Mouse (Mus musculus) large intestine, adult 2 months (tissue): ENCODE results near the gene Zfp467. TPM values are rescaled to one million over a fixed set of nuclear protein-coding genes. Genes with fewer than 3 reads are reported as not detected.

ENCODE experiments used
- DNase-seq: peaks from one replicate; pipeline ENCODE4 v3.0.0-alpha.2; 2012; ENCODE audit warnings: low read depth, low spot score
- WGBS: fragments of 180-500 bp; shearing (Covaris S2); methylation state at CpG from one replicate; pipeline ENCODE4 v1.1.7; 2018; 5-methylcytosine and 5-hydroxymethylcytosine counted together
- polyA plus RNA-seq: library from polyadenylated mRNA; depleted of rRNA; stranded (reverse); fragments of >200 nt; gene quantifications from 2 replicates; pipeline ENCODE4 v1.2.3, GENCODE M21; 2012; rRNA removed

Gene Zfp467
- polyA plus RNA-seq, result 13.2 and 19.4 TPM in 2 replicates

DNA sequence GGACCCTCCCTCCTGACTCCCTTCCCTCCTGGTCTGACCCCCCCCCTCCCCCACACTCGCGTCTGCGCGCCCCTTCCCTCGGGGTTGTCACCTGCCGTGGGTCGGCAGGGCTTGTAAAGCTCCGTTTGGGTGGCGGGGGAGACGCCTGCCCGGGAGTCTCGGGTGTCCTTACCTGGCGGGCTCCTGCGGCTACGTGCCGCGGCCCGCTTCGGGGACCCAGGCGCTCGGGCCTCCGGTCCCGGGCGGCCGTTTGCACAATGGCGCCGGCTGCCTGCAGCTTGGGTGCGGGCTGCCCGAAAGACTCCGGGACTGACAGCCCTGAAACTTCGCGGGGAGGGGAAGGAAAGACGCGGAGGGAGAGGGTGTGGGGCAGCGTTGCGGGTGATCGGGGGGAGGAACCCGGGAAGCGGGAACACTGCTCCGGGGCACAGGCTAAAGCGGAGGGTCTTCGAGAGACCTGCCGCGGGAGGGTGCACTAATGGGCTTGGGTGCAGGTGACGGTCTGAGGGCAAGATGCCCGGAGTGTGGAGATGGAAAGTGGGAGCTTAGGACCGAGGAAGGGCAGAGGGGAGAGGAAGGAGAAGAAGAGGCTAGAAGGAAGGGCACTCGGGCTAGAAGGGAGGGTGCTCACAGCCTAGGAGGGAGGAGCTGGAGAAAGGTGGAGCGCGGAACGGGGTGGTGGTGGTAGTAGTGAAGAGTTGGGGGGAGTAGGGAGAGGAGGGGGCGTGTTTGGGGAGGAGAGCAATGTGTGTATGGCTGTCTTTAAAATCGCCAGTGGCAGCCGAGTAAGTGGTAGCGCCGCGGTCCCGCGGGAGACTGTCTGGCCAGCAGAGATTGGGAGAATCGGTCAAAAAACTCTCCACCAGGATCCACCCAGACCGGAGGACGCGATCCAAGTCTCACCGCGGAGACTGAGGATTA lies at the start of gene Zfp467:
Gene Zfp467, minus strand, starts transcription at position 645 of the 921 bp plus-strand sequence.
- under 1% methylated on average over 65 of the region's 65 CpGs for WGBS
- DNase-seq, result no peak

DNA sequence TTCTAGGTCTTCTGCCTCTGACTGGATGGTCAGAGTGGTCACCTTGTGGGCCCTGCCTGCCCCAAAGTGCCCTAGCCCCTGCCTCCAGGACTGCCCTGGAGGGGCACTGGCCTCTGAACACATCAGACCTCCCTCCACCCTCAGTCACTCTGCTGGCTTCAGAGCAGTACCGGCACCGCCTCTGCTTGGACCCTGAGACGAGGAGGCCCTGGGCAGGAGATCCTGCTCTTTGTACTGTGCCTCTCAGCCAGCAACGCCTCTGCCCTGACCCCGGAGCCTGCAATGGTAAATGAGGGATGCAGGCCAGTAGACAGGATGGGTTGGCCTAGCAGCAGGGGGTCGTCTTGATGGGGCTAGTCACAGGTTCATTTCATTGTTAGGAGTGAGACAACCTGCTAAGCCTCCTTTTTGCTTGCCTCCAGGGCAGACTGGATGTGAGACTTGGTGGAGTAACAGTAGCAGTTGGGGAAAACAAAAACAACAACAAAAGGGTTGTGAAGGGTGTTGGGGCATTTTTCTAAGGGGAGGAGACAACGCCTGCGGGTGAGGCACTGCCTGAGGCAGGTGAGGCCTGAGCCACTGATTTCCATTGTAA lies 47.6 kb upstream of the Zfp467 start:
- DNase-seq, result no peak
- 44% methylated on average over 8 of the region's 8 CpGs for WGBS

DNA sequence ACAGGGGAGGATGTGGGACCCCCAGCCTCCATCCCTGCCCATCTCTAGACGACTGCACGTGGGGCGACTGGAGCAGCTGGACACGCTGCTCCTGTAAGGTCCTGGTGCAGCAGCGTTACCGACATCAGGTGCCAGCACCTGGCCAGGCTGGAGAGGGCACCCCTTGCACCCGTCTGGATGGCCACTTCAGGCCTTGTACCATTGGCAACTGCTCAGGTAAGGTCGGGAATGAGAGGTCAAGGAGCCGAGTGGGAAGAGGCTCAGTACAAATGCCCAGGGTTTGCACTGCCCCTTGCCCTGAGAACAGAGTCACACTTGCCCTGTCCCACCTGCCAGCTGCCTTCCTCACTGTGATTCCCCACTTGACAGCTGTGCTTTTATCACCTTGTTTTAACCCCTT lies 45.7 kb upstream of the Zfp467 start:
- DNase-seq, result no peak
- 61% methylated on average over 9 of the region's 9 CpGs for WGBS

GRCm38 (mm10) chr6:48489741-48490140 lies 44.1 kb upstream of the Zfp467 start:
- DNase-seq, result no peak
- WGBS, result 93% methylated on average over 3 of the region's 3 CpGs

DNA sequence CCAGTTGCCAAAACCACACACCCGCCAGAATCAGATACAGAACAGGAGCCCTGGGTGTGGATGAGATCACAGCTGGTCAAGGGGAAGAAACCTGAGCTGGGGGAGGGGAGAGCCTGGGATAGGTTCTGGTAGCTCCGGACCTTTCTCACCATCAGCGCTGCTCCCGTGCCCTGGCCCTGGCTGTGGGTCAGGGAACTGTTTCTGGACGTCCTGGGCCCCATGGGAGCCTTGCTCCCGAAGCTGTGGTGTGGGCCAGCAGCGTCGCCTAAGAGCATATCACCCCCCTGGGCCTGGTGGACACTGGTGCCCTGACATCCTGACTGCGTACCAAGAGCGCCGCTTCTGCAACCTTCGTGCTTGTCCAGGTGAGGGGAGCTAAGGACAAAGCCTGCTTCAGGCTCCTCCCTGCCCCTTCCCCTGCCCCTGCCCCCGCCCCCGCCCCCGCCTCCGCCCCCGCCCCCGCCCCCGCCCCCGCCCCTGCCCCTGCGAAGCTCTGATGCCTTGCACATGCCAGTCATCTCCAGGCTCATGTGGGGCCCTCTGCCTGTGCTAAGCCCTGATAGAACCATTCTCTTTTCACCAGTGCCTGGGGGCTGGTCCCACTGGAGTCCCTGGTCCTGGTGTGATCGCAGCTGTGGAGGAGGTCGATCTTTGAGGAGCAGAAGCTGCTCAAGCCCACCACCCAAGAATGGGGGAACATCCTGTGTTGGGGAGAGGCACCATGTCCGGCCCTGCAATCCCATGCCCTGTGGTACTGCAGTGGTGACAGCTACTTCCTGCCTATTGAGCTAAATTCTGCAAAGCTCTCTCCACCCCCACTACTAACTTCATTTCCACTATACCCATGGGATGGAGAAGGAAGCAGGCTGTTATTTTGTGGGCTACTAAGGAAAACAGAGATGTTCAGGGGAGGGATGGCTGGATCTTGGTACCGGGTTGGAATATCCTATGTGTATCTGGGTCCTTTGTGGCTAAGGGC lies 42.4 kb upstream of the Zfp467 start:
- DNase-seq, result no peak

DNA sequence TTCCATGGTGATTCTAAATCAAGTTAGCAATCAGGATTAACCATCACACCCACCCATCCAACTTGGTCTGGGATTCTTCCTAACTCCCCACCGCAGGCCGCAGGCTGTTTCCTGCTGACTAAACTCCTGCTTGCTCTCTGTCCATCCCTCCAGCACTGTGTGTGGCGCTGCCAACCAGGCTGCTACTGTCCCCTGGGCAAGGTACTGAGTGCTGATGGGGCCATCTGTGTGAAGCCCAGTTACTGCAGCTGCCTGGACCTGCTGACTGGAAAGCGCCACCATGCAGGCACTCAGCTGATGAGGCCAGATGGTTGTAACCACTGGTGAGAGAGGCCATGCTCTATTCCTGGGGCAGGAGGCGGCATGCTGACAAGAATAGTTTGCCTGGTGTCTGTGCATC lies 36.9 kb upstream of the Zfp467 start:
- DNase-seq, result no peak
- 90% methylated on average over 5 of the region's 5 CpGs for WGBS

More for the DNA sequence above, 42.4 kb upstream of the Zfp467 start:
- WGBS, result 25% methylated on average over 24 of the region's 25 CpGs

DNA sequence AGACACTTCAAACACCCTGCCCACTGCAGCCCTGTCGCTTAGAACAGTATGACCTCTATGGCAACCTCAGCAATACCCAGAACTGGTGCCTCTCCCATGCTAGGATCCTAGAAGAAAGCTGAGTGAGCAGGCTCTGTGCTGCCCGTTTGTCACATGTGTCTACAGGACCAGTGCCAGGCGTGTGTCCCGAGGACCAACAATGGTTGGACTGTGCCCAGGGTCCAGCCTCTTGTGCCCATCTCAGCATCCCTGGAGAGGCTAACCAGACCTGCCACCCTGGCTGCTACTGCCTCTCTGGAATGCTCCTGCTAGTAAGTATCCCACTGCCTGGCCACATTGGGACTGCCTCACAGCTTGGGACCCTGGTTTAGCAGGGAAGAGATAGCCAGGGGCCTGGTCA lies 32.8 kb upstream of the Zfp467 start:
- DNase-seq, result no peak
- 70% methylated on average over 4 of the region's 4 CpGs for WGBS

GRCm38 (mm10) chr6:48470739-48471138 lies 25.1 kb upstream of the Zfp467 start:
- 82% methylated on average over 2 of the region's 2 CpGs for WGBS
- no peak for DNase-seq

DNA sequence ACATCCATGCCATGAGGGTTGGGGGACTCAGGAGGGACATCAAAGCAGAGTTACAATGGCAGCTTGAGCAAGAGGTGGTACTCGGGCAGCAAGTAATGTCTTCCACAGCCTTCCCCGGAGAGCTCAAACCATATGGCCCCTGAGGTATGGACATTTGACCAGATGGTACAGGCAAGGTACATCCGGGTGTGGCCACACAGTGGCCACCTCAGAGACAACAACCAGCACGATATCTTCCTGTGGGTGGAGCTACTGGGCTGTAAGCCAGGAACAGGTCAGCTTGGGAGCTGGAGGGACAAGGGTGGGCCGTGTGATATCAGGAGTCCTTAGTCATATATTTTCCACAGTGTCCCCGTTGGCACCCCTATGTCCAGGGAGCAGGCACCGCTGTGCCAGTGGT lies 21.9 kb upstream of the Zfp467 start:
- WGBS, result 42% methylated on average over 7 of the region's 7 CpGs
- peak; percentile 74 for DNase-seq

DNA sequence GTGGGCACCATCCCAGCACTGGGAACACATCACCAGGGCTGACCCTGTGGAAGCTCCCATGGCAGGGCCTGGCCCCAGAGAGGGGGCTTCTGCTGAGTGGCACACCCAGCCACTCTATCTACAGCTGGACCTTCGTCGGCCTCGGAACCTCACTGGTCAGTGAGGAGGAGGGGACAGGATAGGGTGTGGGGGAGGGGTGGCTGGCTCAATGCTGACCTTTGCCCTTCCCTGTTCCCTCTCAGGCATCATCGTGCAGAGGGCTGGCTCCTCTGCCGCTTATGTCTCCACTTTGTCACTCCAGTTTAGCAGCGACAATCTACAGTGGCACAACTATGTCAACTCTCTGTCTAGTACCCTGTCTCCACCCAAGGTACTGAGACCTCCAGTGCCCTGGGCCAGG lies 21.1 kb upstream of the Zfp467 start:
- 29% methylated on average over 6 of the region's 6 CpGs for WGBS
- DNase-seq, result no peak

- WGBS, result 51% methylated on average over 13 of the region's 13 CpGs
- peak; percentile 67 for DNase-seq
Measured at GRCm38 (mm10) chr6:48464966-48465679, 19.5 kb upstream of the Zfp467 start.

GRCm38 (mm10) chr6:48452771-48453170 lies 7.1 kb upstream of the Zfp467 start:
- no peak for DNase-seq
- 34% methylated on average over 3 of the region's 3 CpGs for WGBS

DNA sequence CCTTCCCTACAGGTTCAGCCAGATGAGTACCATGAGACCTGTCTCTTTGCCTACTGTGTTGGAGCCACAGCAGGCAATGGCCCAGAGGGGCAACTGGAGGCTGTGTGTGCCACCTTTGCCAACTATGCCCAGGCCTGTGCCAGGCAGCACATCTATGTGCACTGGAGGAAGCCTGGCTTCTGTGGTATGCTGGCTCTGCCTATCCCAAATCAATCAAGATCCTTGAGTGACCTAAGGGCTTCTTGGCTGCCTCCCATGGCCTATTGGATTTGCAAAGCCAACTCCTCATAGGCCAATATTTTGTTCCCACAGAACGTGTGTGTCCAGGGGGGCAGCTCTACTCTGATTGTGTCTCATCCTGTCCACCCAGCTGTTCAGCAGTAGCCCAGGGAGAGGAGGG lies 6.5 kb upstream of the Zfp467 start:
- DNase-seq, result no peak

GRCm38 (mm10) chr6:48448527-48448926 lies 2.9 kb upstream of the Zfp467 start:
- 81% methylated on average over 7 of the region's 7 CpGs for WGBS
- DNase-seq, result no peak

More for the DNA sequence above, 6.5 kb upstream of the Zfp467 start:
- 64% methylated on average over 1 of the region's 1 CpGs for WGBS

DNA sequence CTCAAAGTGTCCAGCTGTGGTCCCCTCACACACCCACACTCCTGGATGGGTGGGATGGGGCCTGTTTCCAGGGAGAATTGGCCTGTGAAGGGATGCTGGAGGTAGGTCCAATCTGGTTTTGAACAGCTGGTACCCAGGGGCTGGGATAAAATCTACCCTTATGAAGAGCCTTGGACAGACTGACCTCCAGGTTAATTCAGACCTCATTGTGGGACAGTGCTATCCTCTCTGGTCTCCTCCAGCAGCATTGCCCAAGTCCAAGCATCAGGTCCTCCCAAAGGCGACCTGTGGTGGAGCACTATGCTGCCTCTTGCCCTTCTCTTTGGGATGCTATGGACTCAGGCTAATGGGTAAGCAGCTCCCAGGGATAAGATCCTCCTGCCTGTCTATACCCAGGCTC lies 2.3 kb upstream of the Zfp467 start, which contains the start of gene Sspo:
Gene Sspo, plus strand, starts transcription at position 301 of the 400 bp plus-strand sequence.
- DNase-seq, result no peak
- WGBS, result 97% methylated on average over 1 of the region's 1 CpGs

DNA sequence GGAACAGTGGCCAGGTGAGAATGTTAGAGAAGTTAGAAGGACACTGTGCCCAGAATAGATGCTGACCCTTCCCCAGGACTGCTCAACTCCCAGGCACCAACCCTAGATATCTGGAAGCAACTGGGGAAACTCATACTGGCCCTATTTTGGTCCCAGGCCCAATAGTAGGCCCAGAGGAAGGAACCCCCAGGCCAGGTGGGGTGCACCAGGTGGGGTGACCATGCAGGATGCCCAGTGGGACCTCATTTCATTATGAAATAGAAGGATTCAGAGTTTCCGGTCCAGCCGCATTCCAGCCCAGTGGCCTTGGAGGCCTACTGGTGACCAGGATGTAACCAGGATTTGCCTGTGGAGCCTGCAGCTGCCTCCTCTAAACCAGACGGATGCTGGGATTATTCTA lies 1.3 kb upstream of the Zfp467 start:
- no peak for DNase-seq
- 91% methylated on average over 3 of the region's 3 CpGs for WGBS

DNA sequence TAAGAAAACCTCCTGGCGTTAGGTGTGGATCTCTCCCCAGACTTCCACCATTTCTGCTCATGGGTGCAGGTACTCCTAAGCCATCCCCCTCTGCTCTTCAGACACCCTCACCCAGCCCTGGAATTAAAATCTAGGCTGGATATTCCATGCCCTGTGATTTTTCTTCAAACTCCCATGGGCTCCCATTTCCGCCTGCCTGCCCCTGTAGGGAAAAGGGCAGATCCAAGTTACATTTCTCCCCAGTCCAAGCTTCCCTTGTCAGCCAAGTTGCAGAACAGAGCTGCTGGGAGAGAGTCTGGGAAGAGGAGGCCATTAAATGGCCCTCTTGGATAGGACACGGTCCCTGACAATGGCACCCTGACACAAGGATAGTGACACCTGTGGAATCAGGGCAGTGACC lies 631 bp upstream of the Zfp467 start:
- no peak for DNase-seq

DNA sequence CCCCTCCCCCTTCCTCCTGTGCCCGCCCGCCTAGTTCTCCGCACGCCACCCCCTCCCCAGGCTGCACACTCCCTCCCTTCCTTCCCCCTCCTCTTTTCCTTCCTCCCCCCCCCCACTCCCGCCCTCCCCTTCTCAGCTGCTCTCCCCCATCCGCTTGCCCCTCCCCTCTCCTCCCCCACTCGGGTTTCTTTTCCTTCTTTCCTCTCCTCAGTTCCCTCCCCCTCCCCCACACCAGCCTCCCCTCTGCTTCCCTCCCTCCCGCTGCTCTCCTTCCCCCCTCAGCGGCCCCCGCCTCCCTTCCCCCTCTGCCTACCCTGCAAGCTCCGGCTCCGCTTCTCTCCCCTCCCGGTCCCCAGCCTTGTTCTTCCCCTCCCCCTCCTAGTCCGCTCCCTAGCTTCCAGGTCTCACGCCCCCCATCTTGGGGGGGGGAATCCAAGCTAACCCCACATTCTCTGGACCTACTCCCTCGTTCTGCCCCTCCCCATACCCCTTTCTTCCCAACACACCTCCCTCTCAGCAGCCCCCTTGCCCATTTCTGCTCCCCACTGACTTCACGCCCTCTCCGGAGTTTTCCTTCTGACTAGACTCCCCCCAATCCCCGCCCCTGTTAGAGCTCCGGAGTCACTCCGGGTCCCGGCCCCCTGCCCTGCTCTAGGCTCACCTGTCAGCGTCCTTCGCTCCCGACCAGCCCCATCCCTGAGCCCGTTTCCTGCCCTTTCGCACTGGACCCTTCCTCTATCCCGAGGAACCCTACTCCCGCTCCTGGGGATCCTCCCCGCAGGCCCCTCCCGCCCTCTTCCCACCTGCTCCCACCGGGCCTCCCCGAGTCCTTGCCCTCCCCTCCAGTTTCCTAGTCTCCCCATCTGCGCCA lies 1.1 kb downstream of the Zfp467 start:
- no peak for DNase-seq
- 2% methylated on average over 30 of the region's 34 CpGs for WGBS

More for the DNA sequence above, 631 bp upstream of the Zfp467 start:
- WGBS, result 35% methylated on average over 3 of the region's 3 CpGs
